Mouse (Mus musculus): Measurements from ENCODE around the gene Cyp26b1.
A peak's percentile ranks its signal among the peaks of the same experiment; 100 is the strongest.
"Not testable (repeated sequence)": the region's sequence is repeated elsewhere in the genome, so short reads cannot be mapped to it uniquely, and the experiment has no call there.

The Cyp26b1 gene

DNA sequence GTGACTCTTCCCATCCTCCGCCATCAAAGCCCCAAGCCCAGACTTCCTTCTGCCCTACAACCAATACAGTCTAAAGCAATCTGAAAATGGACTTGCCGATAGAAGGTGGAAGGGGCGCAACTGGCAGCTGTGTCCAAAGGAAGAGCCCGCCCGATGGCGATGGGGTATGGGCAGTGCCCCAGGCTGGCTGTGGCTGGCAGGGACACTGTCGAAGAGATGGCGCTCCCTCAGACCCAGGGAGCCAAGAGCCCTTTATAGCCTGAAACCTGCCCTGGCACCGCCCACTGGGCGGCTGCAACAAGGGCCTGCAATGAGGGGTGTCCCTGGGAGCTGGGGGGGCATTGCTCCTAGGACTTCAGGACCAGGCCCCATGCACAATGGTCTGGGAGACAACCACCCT lies at the start of gene Cyp26b1:
TSS of gene Cyp26b1 (minus strand) at position 216 of the 400 bp plus-strand sequence.
- no peak for DNase-seq (ENCODE audit: extremely low spot score, low read depth, low spot score)

DNA sequence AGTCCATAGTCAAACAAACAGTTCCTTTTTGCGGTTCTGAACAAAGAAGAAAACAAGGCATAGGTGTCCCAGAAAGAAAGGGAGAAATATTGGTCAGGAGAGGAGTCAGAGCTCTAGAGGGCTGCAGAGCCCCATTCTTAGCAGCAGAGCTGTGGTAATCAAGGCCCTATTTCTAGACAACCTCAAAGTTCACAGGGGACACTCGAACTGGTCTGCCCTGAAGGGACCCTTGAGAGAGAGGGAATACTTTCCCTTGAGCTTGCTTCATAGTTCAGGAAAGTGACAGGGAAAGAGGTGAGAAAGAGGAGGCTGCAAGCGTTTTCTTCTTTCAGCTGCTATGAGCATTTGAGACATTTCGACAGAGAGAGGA lies 47.3 kb upstream of the Cyp26b1 start:
- DNase-seq (ENCODE audit: extremely low spot score, low read depth, low spot score): no peak

DNA sequence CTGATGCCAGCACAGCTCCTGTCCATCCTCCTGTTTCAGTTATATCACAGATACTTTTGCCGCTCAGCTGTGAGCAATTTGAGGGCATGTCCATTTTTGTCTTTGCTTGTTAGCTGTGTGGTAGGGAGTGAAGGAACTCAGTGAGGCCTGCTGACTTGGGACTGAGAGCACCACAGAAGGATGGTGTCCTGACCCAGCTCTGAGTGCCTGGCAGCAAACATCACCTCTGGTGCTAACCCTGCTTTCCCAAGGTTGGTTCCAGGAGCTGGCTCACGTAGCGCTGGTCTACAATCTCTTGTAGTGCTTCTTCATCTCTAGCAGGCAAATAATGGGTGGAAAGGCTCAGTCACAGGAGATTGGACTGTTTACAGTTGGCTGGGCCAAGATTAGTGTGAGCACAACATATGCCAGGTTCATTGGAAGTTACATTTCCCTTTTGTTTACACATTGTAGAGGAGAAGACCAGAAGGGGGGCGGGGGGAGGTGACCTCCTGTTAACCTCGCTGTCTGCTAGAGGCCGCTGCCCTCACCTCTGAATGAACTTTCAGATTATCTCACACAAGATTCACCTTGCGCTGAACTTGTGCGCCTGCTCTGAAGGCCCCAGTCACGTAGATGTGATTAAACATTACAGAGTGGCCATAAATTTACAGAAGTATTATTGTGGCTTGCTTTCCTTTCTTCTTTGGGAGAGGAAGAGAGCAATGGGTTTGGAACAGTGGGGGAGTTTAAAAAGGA lies 46.8 kb upstream of the Cyp26b1 start:
- DNase-seq (ENCODE audit: extremely low spot score, low read depth, low spot score): no peak

DNA sequence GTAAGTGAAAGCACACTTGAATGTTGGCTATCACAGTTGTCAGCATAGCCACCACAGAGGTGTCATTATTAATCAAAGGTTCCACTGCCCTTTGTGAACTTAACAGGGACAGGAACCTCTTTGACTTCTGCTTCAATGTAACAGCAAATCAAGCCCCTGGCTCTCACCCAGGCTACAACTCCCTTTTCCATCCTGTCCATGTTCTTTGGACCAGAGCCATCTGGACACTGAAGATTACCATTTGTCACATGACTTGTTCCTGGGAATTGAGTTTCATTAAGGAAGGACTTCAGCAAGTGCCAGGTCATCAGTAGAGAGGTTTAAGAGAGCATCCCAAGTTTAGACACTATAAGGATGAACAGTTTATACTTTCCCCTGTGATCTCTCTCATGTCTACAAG lies 44.5 kb upstream of the Cyp26b1 start:
- DNase-seq (ENCODE audit: extremely low spot score, low read depth, low spot score): no peak

DNA sequence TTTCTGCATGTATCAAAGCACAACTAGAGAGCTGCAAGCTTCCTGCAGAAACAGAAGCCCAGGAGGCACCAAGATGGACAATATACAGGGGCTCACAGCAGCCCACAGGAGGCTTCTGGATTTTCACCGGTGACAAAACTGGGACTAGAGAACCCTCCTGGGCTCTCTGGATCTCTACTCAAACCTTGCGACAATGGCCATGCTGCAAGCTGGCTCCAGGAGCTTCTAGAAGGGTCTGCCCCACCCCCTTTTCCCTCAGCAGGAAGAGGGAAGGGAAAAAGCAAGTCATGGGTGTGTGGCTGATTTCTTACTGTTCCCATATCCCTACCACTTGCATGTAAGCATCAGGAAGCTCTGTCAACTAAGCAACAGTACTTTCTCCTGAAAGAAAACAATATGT lies 37.9 kb upstream of the Cyp26b1 start:
- no peak for DNase-seq (ENCODE audit: extremely low spot score, low read depth, low spot score)

DNA sequence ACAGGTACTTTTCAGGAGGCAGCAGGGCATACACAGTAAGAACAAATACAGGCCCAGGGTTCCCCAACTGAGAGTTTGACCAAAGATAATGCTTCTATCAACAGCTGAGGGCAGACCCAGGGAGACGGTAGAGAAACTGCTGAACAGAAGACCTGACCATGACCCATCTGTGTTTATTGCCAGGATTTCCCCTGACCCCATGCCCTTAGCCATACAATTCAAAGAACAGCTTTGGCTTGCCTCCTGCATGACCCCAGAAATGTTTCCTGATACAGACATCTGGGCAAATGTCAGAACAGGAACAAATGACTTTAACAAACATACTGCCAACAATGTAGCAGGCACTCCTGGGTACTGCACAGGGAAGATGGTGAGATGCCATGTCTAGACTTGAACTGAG lies 36.6 kb upstream of the Cyp26b1 start:
- no peak for DNase-seq (ENCODE audit: extremely low spot score, low read depth, low spot score)

DNA sequence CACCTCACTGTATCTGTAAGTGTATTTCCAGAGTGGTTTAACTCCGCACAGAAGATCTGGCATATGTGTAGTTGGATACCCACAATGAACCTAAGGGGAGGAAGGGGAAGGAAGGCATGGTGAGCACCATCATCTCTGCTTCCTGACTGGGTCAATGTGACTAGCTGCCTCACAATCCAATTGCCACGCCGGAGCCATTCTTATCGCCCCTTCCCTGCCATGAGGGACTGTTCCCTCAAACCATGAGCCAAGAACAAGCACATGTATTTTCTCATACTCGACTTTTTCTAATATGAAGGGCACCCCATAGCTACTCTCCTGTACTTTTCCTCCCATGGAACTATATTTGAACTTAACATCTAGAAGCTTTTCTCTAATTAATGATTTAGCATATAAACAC lies 35.1 kb upstream of the Cyp26b1 start:
- no peak for DNase-seq (ENCODE audit: extremely low spot score, low read depth, low spot score)

DNA sequence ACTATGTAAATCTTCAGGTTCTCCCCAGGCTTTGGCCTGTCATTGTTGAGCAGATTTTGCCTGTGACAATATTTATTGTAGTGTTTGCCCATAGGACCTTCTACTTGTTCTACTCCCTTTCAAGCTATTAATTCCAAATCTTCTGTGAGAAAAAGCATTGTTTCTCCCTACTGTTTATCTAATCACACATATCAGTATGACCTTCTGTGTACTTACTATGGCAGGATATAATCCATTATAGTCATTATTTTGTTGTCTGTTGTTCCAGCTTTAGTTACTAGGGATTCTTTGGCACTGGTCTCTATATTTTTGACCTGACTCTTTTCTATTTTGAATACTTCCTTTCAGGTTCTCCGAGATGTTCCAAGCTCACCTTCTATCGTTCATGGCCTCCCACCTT lies 32.7 kb upstream of the Cyp26b1 start:
- no peak for DNase-seq (ENCODE audit: extremely low spot score, low read depth, low spot score)

DNA sequence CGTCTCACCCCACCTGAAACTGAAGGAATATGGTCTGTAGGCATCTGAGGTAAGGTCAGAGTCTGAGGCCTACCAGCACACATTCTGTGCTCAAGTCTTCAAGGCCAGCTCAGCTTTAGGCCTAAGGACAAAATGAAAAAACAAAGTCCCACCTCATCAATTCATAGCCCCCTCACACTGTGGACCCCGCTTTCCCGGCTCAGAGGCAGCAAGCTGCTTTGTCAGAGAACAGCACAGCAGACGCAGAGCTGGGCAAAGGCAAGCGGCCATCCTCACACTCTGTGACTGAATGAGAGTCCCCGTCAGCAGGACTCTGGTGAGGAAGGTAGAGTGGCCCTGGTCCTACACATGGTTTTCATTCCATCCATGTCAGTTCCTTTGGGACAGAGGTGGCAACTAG lies 25.5 kb upstream of the Cyp26b1 start:
- DNase-seq (ENCODE audit: extremely low spot score, low read depth, low spot score): no peak

DNA sequence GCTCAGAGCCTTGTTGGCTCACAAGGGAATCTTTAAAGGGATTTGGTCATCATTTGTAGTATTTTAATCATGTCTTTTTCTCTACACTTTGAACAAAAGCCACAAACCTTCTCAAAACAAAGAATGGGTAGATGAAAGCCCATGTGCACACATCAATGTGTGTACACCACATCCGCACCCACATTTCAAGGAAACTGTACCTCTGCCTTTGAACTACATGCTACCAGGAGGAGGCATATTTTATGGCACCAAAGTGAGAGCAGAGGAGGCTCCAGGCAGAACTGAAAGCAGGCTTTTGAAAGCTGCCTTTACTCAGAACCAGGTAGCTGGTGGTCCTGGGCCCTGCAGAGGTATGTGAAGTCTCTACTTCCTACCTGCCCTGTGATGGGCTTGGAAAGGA lies 23.3 kb upstream of the Cyp26b1 start:
- DNase-seq (ENCODE audit: extremely low spot score, low read depth, low spot score): no peak

DNA sequence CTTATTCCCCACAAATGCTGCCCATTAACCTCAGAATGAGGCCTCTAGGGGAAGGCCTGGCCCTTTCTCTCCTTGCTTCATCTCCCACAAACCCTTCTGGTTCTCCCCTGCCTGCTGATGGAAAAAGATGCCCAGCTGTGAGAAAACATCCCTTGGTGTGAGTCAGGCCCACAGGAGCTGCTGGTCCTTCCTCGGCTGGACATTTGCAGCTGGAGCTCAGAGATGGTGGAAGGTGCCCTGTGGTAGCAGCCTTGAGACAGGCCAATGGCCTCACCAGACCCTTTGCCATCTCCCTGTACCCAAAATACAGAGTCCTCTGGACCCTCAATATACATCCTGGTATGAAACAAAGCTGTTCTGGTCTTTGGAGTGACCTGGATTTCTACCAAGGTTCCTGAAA lies 22.9 kb upstream of the Cyp26b1 start:
- no peak for DNase-seq (ENCODE audit: extremely low spot score, low read depth, low spot score)

DNA sequence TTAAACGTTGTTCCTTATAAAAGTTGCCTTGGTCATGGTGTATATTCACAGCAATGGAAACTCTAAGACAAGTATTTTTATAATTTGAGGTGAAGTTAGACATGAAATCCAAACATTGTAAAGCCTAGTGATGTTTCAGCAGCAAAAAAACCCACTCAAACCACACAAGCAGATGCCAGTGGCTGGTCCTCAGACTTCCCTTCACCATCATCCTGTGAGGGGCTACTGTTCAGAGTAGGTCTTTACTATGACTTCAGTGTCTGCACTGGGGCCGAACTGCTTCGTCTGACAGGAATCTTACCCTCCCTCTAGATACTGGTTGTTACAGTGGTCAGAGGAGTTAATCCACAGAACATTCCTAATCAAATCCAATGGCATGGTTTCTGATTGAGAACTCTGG lies 19.9 kb upstream of the Cyp26b1 start:
- no peak for DNase-seq (ENCODE audit: extremely low spot score, low read depth, low spot score)

DNA sequence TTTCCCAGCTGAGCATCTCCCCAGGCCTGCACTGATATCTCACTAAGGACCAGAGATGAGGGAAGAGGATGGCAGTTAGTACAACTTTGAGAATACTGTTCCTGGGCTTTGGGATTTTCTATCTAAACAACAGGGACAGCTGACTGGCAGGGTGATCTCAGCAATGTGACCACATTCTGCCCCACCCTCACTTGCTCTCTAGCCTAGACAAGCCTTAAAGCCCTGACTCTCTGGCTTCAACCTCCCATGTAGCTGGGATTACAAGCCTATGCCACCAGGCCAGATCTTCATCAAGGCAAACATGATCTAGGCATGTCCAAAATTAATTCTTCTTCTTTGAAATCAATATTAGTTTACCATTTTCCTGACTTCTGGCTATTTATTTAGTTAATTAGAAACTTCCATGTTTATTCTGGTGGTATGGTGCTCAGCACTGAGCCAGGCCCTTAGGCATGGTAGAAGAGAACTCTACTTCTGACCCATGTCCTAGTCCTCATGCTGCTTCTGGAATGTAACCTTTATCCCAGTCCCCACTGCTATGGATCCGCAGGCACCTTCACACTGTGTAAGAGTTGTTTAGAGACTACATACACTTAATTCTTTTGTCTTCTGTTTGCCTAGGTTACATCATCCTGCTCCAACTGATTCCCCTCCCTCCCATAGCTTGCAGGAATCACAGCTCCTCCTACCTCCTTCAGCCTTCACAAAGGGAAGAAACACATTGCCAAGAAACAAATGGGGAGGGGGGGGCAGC lies 7.6 kb upstream of the Cyp26b1 start:
- DNase-seq (ENCODE audit: extremely low spot score, low read depth, low spot score): no peak

DNA sequence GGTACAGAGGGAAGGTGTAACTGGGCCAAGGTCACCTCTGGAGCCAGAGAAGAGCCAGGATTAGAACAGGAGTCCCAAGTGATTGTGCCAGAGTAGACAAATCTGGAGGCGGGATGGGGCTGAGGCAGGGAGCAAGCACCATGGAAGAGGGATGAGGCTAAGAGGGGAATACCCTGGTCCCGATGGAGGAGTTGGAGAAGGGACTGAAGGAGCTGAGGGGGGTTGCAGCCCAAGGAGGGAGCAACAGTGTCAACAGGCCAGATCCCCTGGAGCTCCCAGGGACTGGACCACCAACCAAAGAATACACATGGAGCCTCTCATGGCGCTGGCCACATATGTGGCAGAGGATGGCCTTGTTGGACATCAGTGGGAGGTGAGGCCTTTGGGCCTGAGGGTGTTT lies 5.6 kb upstream of the Cyp26b1 start:
- not testable (repeated sequence) for DNase-seq (ENCODE audit: extremely low spot score, low read depth, low spot score)

DNA sequence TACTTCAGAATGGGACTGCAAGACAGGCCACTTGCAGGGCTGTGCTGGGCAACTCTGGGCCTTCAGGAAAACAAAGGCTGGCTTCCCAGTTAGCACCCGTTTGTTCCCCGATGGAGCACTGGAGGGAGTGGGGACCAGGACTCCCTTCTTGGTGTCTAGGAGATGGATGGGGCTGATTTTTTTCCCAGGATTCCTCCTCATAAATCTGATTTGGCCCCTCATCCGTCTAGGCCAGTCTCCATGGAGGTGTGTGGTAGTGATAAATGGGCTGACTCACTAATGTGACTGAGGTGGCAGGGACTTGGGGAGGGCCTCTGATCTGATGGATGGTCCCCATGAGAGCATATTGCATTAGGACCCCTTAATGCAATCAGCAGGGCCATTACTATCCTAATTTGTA lies 5.0 kb upstream of the Cyp26b1 start:
- DNase-seq (ENCODE audit: extremely low spot score, low read depth, low spot score): no peak

DNA sequence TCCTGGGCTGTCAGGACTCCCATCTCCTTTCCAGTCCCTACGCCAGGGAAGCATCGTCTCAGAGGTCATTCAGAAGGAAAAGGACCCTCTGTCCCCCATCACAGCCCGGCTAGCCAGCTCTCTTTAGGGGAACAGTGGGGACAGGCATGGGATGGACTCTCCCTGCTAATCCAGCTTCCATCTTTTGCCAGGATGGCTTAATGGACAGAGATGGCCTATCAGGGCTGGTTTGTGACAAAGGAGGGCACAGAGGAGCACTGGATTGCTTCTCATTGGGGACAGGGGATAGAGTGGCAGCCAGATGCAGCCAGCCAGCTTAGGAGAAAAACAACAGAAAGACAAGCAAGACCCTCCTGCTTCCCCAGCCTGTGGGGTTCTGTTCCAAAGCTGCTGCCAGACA lies 918 bp upstream of the Cyp26b1 start:
- DNase-seq (ENCODE audit: extremely low spot score, low read depth, low spot score): no peak

DNA sequence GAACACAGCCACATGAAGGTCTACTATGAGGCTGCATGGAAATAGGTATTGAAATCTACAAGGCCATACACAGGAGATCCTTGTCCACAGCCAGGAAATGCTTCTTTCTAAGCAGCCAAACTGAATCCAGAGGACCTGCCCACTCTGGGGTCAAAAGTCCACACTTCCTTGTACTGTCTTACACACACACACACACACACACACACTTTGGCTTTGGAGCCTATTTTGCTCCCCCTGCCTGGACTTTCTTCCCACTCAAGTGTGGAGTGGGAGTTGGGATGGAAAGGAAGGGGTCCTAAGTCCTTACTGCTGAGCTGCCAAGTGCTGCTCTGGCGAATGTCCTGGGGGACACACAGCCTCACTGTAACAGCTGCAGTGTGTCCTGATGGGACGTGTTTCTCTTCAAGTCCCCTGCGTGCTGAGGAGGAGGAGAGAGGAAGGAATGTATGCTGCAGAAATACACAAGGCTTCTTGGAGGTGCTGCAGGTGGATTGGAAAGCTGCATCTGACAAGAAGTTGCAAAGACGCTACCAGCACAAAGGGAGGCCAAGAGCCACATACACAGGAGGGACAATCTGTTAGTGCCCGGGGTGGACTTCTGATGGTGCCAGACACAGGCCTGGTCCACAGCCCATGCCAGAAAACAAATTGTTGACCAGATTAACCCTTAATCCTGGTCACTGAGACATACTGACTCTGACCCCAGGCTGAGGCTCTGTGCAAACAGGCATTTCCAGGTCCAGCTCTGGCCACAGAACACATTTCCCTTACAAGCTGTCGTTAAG lies 2.6 kb downstream of the Cyp26b1 start:
- DNase-seq (ENCODE audit: extremely low spot score, low read depth, low spot score): no peak

DNA sequence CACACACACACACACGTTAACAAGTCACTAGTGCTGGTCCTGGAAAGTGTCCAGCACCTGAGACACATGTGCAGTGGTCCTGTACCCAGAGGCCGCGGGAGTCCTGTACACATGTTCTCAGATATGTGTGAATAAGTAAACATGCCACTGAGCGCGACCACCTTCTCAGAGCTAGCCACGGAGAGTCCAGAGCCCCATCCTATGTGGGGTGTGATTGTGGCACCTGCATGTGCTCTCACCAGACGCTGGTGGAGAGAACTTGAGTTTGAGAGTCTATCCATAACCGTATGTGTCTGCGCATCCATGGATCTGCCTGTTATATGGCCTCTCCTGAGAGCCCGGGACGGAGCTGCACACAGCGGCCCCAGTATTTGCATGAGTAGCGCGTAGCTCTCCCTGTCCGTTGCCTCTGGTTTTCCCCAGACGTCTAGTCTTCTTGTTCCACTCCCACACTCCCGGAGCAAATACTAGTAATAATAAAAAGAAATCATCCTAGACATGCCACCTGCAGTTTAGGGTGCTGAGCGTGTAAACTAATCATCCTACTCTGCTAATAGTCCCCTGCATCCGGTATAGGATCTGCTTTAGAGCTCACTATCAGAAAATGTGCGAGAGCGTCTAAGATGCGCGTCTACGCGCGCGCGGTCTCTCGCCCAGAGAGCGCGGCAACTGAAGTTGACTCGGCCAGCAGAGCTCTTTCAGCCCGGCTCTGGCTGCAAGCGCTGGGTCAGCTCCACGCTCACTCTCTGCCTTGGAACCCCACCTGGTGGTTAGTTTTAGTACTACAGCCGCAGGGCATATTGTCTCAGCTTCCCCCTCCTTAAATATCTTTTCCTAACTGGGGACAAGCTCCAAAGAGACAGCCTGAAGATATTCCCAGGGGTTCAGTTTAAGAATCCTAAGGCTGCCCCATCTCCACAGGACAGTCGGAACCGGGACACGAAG lies 3.7 kb downstream of the Cyp26b1 start:
- peak; percentile 85 for DNase-seq (ENCODE audit: extremely low spot score, low read depth, low spot score)

DNA sequence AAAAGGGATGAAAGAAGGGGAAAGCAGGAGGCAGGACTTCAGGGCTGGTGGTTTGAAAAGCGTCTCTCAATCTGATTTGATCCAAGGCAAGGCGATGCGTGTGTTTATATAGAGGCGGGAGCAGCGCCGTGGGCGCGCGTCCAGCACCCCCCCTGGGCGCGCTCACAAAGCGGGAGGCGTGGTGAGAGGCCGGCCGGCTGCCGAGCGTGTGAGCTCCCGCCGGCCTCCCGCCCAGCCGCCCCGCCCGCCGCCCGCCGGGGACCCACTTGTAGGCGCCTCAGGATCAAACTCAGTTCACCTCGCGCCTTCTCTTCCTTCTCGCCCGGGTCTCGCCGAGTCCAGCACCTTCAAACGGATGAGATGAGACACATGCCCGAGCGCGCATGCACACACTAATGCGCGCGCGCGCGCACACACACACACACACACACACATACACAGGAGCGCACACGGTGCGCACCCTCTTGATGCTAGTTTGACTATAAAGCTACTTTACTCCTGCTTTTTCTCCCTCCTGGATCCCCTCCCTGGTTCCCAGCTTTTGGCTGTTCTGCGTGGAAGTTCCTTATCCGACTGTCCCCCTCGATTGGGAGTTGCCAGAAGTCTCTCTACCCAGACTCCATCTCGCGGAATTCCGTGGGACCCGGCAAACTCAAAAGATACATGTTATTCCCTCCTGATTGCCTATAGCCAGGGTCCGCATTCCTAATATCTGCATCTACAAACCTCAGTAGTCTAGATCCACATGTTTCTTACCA lies 4.6 kb downstream of the Cyp26b1 start:
- DNase-seq (ENCODE audit: extremely low spot score, low read depth, low spot score): no peak

DNA sequence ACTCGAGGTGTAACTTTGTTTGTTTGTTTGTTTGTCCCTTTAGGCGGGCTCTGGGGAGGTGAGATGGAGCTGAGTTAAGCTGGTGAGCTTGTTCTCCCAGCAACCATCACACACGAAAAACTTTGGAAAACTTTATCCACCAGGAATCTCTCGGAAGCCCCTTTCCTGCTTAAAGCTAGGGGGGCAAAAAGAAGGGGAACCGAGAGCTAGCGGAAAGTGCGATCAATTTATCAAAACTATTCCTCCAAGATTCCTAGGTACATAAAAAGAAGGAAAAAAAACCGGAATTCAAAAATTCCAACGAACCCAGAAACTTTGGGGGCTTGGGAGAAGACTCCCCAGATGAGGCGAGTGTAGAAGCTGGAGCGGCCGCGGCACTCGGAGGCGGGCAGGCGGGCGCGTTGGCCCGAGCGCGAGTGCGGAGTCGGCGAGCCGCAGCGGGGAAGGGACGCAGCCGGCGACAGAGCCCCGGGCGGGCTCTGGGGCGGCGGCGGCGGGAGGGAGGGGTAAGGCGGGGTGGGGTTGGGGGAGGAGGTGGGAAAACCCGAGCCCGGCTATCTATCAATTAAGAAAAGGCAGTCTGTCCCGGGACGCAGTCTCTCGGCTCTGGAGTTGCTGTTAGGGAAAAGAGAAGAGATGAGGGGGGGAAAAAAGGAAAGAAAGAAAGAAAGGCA lies 5.3 kb downstream of the Cyp26b1 start:
- no peak for DNase-seq (ENCODE audit: extremely low spot score, low read depth, low spot score)

Measured in hindlimb bud, embryonic 11.5 days (tissue).